Mouse (Mus musculus) lung, adult 2 months (tissue): Measurements from ENCODE around the gene Etnppl.

Experiments used
- CTCF ChIP-seq: fragments of 200-500 bp; IDR thresholded peaks from 2 replicates; pipeline ENCODE4 v1.5.1; 2011; ENCODE audit warnings: mild to moderate bottlenecking, low read length, control low read depth; ENCODE audit not compliant: insufficient read depth
- POLR2A ChIP-seq: fragments of 200-500 bp; IDR thresholded peaks from 2 replicates; pipeline ENCODE4 v1.6.1; 2011; ENCODE audit warnings: low read depth, mild to moderate bottlenecking, control low read depth, low read length, borderline replicate concordance; ENCODE audit errors: extremely low read depth

DNA sequence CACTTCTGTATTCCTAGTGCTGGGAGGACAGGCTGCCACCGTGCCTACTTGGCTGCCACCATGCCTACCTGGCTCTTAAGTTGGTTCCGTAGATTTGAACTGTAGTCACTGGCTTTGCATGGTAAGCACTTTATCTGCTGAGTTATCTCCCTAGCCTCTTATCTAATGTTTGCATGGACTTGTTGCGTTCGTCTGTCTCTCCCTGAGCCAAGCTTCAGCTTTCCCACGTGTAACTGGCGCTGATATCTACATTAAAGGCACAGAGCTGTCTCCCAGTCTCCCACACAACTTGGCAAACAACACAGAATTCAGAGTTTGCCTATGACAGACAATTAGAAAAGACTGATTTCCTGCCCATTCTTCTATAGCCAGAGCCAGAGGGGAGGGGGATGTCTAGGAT is 43.4 kb downstream of the Etnppl start:
- TF ChIP-seq CTCF (no peak), POLR2A (no peak)
